Mouse (Mus musculus) adrenal gland, postnatal 10 days (tissue): ENCODE results near the gene Hist2h2aa1. TPM values are rescaled to one million over a fixed set of nuclear protein-coding genes. Genes with fewer than 3 reads are reported as not detected.
"Not testable (repeated sequence)": the region's sequence is repeated elsewhere in the genome, so short reads cannot be mapped to it uniquely, and the experiment has no call there.

Source experiments
- DNase-seq: peaks from one replicate; pipeline ENCODE4 v3.0.0; 2021; ENCODE audit warnings: mixed read lengths
- long read RNA-seq, 2 experiments: library from polyadenylated mRNA; stranded (forward); transcript quantifications; one replicate each; pipeline ENCODE4 v2.0.0; 2021
- total RNA-seq, 2 experiments: library from RNA; stranded (reverse); gene quantifications; 2 replicates each; pipeline ENCODE4 v1.2.3; 2021

Gene Hist2h2aa1
- total RNA-seq: 10 to 100 TPM; 27.3 to 37.4 TPM
- long read RNA-seq, experiment 1, transcript Hist2h2aa1-201 (1 exons, 586 nt): major isoform, 53 of 53 reads
- long read RNA-seq, experiment 1, partial matches to known transcripts: 0 of 53 reads
- long read RNA-seq, experiment 1, other reads (novel, unspliced or antisense): 0 of 53 reads
- long read RNA-seq, experiment 2, transcript Hist2h2aa1-201 (1 exons, 586 nt): major isoform, 51 of 51 reads
- long read RNA-seq, experiment 2, partial matches to known transcripts: 0 of 51 reads
- long read RNA-seq, experiment 2, other reads (novel, unspliced or antisense): 0 of 51 reads

GRCm38 (mm10) chr3:96245003-96245886 is at the start of gene Hist2h2aa1:
Hist2h2aa1 (plus strand) TSS chr3:96245497.
- DNase-seq: peak; percentile 88

GRCm38 (mm10) chr3:96195616-96196313 is 49.5 kb upstream of the Hist2h2aa1 start:
- no peak for DNase-seq

GRCm38 (mm10) chr3:96196437-96197128 is 48.7 kb upstream of the Hist2h2aa1 start:
- no peak for DNase-seq

GRCm38 (mm10) chr3:96197129-96197749 is 48.1 kb upstream of the Hist2h2aa1 start:
- peak; percentile 90 for DNase-seq

- no peak for DNase-seq
Observed at GRCm38 (mm10) chr3:96198181-96198580, 47.1 kb upstream of the Hist2h2aa1 start.

- not testable (repeated sequence) for DNase-seq
Observed at GRCm38 (mm10) chr3:96198601-96199251, 46.6 kb upstream of the Hist2h2aa1 start.

- no peak for DNase-seq
Observed at GRCm38 (mm10) chr3:96199731-96200130, 45.6 kb upstream of the Hist2h2aa1 start.

GRCm38 (mm10) chr3:96207819-96208218 is 37.5 kb upstream of the Hist2h2aa1 start:
- no peak for DNase-seq

GRCm38 (mm10) chr3:96209242-96209641 is 36.1 kb upstream of the Hist2h2aa1 start:
- peak; percentile 51 for DNase-seq

GRCm38 (mm10) chr3:96219191-96219641 is 26.1 kb upstream of the Hist2h2aa1 start:
- peak; percentile 36 for DNase-seq

- DNase-seq: peak; percentile 79
Observed at GRCm38 (mm10) chr3:96219661-96220130, 25.6 kb upstream of the Hist2h2aa1 start, which contains the start of the genes Bola1 and Hist2h2ab. Bola1 (minus strand) TSS chr3:96219709. Hist2h2ab (plus strand) TSS chr3:96219865.

GRCm38 (mm10) chr3:96220131-96220764 is 25.0 kb upstream of the Hist2h2aa1 start:
- DNase-seq: peak; percentile 35

GRCm38 (mm10) chr3:96220765-96221639 is 24.3 kb upstream of the Hist2h2aa1 start, which contains the start of the genes Hist2h2ac and Hist2h2be:
Hist2h2ac (minus strand) TSS chr3:96220880.
Hist2h2be (plus strand) TSS chr3:96221119.
- DNase-seq: peak; percentile 91

GRCm38 (mm10) chr3:96221640-96222038 is 23.7 kb upstream of the Hist2h2aa1 start:
- peak; percentile 37 for DNase-seq

- no peak for DNase-seq
Observed at GRCm38 (mm10) chr3:96222774-96223173, 22.5 kb upstream of the Hist2h2aa1 start.

- DNase-seq: no peak
Observed at GRCm38 (mm10) chr3:96225421-96225820, 19.9 kb upstream of the Hist2h2aa1 start.

- DNase-seq: no peak
Observed at GRCm38 (mm10) chr3:96226695-96227648, 18.3 kb upstream of the Hist2h2aa1 start.

- no peak for DNase-seq
Observed at GRCm38 (mm10) chr3:96228828-96229227, 16.5 kb upstream of the Hist2h2aa1 start.
